ENCODE assay signal across 8 mouse cellular contexts in the genomic region with DNA sequence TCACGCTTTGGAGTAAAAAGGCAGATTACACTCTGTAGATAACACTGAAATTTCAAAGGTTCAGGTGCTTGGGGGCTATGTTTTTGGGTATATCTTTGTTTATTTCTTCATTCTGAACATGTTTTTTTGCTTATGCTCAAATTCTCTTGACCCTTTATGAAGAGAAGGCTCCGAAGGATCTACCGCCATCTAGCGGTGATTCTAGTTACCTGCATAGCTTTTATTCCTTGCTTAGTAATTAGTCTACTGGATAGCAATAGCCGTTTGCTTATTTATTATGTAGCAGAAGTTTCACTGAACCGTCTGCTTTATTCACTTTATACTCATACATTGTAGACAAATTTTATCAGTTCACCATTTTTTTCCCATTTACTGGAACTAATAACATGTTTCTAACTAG.
DNase-seq lines count a peak whose midpoint lies in the region; ATAC-seq and TF ChIP-seq lines count a peak whose summit lies in the region.
"Had no signal": no experiment of that assay in that cellular context is flagged by ENCODE, and none has a peak within 500 bp of the region (broad histone marks: within the 10 kb centered on the region; RNA-seq: fewer than 3 reads in every experiment).

No protein-coding gene starts in this region.

- no peak for TF ChIP-seq EP300 in liver, embryonic 14.5 days (IDR thresholded peaks at IDR 0.05; ENCODE audit: low read depth)

- H3K4me2 ChIP-seq in kidney, embryonic 14.5 days (replicated peaks; ENCODE audit: low read depth, low read length) = no peak overlapping the region
- H3K4me2 ChIP-seq in liver, embryonic 14.5 days (ENCODE audit: low read depth) = no peak overlapping the region
- H3K4me2 ChIP-seq: heart, embryonic 13.5 days had no signal

- TF ChIP-seq CTCF in liver, embryonic 14.5 days (IDR thresholded peaks at IDR 0.05; ENCODE audit: low read depth) = peak; percentile 68; the same call in 1 of the 2 replicates

- H3K4me3 ChIP-seq in forebrain, embryonic 10.5 days = no peak overlapping the region
- no peak overlapping the region for H3K4me3 ChIP-seq in kidney, embryonic 14.5 days (ENCODE audit: low read length)
- no peak overlapping the region for H3K4me3 ChIP-seq in liver, embryonic 14.5 days (ENCODE audit: insufficient read depth in 1 of 2, low read depth in 2 of 2, low read length in 2 of 2)
- H3K4me3 ChIP-seq: heart, embryonic 13.5 days had no signal

- peak; percentile 71; the same call in 1 of the 2 replicates for ATAC-seq in kidney, embryonic 14.5 days (ENCODE audit: low FRiP score, low TSS enrichment)
- ATAC-seq in liver, embryonic 14.5 days (ENCODE audit: insufficient read depth) = no peak

- no peaks in the 10 kb centered on the region for H3K9me3 ChIP-seq in forebrain, embryonic 10.5 days
- H3K9me3 ChIP-seq in kidney, embryonic 14.5 days (ENCODE audit: control insufficient read depth, low read length) = no peaks in the 10 kb centered on the region
- H3K9me3 ChIP-seq in liver, embryonic 14.5 days (ENCODE audit: control insufficient read depth, low read length) = no peaks in the 10 kb centered on the region
- H3K9me3 ChIP-seq: heart, embryonic 13.5 days had no signal

- no peak overlapping the region for H3K27ac ChIP-seq in forebrain, embryonic 10.5 days
- H3K27ac ChIP-seq in kidney, embryonic 14.5 days (ENCODE audit: low read depth, low read length) = no peak overlapping the region
- no peak overlapping the region for H3K27ac ChIP-seq in liver, embryonic 14.5 days
- H3K27ac ChIP-seq: heart, embryonic 13.5 days had no signal

- H3K36me3 ChIP-seq in forebrain, embryonic 10.5 days (replicated peaks) = no peaks in the 10 kb centered on the region
- H3K36me3 ChIP-seq in kidney, embryonic 14.5 days (ENCODE audit: control insufficient read depth, insufficient read depth, low read length) = no peaks in the 10 kb centered on the region
- no peaks in the 10 kb centered on the region for H3K36me3 ChIP-seq in liver, embryonic 14.5 days (replicated peaks; ENCODE audit: control insufficient read depth, insufficient read depth, low read depth)
- H3K36me3 ChIP-seq: heart, embryonic 13.5 days had no signal

- H3K9ac ChIP-seq in kidney, embryonic 14.5 days (ENCODE audit: low read depth, low read length) = no peak overlapping the region
- H3K9ac ChIP-seq in liver, embryonic 14.5 days (replicated peaks) = no peak overlapping the region
- H3K9ac ChIP-seq: heart, embryonic 13.5 days had no signal

- whole genome bisulfite sequencing in forebrain, embryonic 10.5 days = 26% methylated on average over 6 of the region's 6 CpGs
- 22% methylated on average over 6 of the region's 6 CpGs for WGBS in kidney, embryonic 14.5 days
- 16% methylated on average over 6 of the region's 6 CpGs for WGBS in liver, embryonic 14.5 days (ENCODE audit: insufficient replicate concordance)

- H3K4me1 ChIP-seq in forebrain, embryonic 10.5 days = no peaks in the 10 kb centered on the region
- no peaks in the 10 kb centered on the region for H3K4me1 ChIP-seq in kidney, embryonic 14.5 days (ENCODE audit: control insufficient read depth, insufficient read depth, low read length)
- no peaks in the 10 kb centered on the region for H3K4me1 ChIP-seq in liver, embryonic 14.5 days (replicated peaks; ENCODE audit: control insufficient read depth in 2 of 2, insufficient read depth in 2 of 2, low read length in 1 of 2)
- H3K4me1 ChIP-seq: heart, embryonic 13.5 days had no signal

- peak; percentile 33 for DNase-seq in urinary bladder, postnatal 14 days (ENCODE audit: low spot score)
- no peak for DNase-seq in urinary bladder, postnatal 10 days (ENCODE audit: low spot score)
- DNase-seq in adrenal gland, postnatal 14 days = peak; percentile 43
- peak; percentile 27 for DNase-seq in forebrain, embryonic 10.5 days (ENCODE audit: extremely low spot score, low spot score)
- DNase-seq in liver, embryonic 14.5 days (ENCODE audit: low read depth in 3 of 3, low spot score in 3 of 3) = peak; percentile 26 to 48 (median 34)
- DNase-seq in retina, postnatal 1 day = peak; percentile 83

- H3K27me3 ChIP-seq in forebrain, embryonic 10.5 days (ENCODE audit: poor library complexity, severe bottlenecking) = no peaks in the 10 kb centered on the region
- H3K27me3 ChIP-seq in kidney, embryonic 14.5 days (ENCODE audit: control insufficient read depth, insufficient read depth, low read length) = no peaks in the 10 kb centered on the region
- no peaks in the 10 kb centered on the region for H3K27me3 ChIP-seq in liver, embryonic 14.5 days (ENCODE audit: control insufficient read depth, insufficient read depth, low read length)
- H3K27me3 ChIP-seq: heart, embryonic 13.5 days had no signal
